Mouse (Mus musculus) large intestine, adult 2 months (tissue): ENCODE measurements around the gene Upf3a. TPM values are rescaled to one million over a fixed set of nuclear protein-coding genes. Genes with fewer than 3 reads are reported as not detected.
"Not testable (repeated sequence)": the region's sequence is repeated elsewhere in the genome, so short reads cannot be mapped to it uniquely, and the experiment has no call there.

Source experiments
- DNase-seq: peaks from one replicate; pipeline ENCODE4 v3.0.0-alpha.2; 2012; ENCODE audit warnings: low read depth, low spot score
- WGBS: fragments of 180-500 bp; shearing (Covaris S2); methylation state at CpG from one replicate; pipeline ENCODE4 v1.1.7; 2018; 5-methylcytosine and 5-hydroxymethylcytosine counted together
- polyA plus RNA-seq: library from polyadenylated mRNA; depleted of rRNA; stranded (reverse); fragments of >200 nt; gene quantifications from 2 replicates; pipeline ENCODE4 v1.2.3, GENCODE M21; 2012; rRNA removed

The Upf3a gene
- 5.4 and 7.0 TPM in 2 replicates for polyA plus RNA-seq

DNA sequence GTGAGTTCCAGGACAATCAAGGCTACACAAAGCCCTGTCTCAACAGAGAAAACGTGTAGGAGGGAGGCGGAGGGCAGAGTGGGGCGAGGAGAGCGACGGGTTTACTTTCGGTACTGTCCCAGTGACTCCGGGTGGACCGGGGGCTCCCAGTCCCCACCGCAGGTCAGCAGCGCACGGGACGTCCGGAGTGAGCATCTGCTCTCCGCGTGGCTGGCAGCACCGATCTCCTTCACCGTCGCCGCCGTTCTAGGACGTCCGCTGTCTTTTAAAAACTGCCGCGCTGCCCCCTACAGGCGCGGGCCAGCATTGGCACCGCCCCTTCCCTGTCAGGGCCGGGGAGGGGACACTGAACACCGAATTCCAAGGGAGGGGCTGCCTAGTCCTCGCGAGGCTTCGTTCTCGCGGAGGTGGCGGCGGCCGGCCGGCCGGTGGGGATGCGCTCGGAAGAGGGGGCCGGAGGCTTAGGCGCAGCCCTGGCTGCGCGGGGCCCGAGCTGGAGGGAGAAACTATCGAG, at the start of gene Upf3a:
TSS of gene Upf3a (plus strand) at position 366 of the 514 bp plus-strand sequence.
- DNase-seq: peak; percentile 79
- WGBS: 1% methylated on average over 47 of the region's 47 CpGs

DNA sequence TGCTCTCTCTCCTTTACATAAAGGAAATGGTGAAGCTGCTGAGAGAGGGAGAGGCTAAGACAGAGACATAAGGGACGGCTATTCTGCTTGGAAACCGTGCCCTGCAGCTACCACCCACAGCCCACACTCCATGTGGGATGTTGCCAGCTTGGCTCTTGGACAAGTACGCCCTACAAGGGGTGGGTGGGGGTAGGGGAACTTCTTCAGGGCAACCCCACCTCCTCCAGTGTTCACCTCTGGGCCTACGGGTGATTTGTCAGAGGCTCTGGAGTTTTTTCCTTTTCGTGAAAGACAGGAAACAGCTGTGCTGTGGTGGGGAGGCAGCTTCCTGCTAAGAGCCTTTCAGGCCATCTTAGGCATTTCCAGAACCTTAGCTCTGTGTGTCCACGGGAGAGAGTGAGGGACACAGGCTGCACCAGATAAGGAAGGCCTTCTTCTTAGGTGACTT, 45.1 kb upstream of the Upf3a start:
- WGBS: 42% methylated on average over 6 of the region's 6 CpGs
- DNase-seq: no peak

DNA sequence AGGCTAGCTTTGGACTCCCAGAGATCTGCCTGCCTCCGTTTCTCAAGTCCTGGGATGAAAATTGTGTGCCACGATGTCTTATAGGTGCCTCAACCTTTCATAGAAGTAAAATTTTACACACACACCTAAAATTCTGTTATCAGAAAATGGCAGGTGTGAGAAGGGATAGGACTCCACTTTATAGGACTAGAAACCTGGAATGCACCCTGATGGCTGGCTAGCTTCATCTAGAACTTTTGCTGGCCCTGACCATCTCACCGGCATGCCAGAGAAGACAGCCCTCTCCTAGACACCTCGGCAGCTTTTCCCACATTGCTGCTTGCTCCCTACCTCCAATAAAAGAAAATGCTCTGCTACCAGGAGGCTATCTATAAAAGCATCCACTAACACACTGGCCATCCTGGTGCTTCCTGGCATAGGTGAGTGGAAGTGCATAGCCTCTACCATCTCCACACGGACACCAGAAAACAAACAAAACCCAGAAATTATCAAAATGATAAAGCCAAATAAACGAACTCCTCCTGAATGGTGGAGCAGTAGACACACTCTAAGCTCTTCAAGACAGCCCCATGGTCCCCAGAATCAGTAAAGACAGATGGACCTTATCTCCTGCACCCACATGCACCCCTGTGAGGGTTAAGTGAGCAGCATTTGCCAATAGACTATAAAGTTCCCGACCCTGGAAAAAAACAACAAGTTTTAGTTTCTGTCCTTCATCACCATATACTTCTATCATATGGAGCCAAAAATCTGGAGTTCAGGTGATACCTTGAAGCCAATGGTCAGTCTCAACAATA, 44.4 kb upstream of the Upf3a start:
- WGBS: 66% methylated on average over 7 of the region's 7 CpGs
- DNase-seq: no peak

DNA sequence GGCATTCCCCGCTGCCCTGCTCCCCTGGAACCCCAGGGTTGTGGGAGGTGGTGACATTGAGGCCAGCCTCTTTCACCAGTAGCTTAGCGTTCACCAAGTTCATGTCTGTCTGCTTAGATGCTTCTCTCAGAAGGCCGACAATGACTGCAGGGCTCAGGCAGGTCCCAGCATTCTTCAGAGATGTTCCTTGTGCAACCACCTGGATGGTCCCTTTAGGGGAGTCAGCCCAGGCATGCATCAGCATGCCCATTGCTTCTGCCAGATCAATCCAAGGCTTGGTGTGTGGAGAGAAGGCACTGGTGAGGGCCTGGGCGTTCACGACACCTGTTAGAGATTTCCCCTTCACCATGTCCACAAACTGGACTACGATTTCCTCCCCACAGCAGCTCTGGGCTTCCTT, 39.2 kb upstream of the Upf3a start:
- DNase-seq: not testable (repeated sequence)
- 85% methylated on average over 6 of the region's 6 CpGs for WGBS

DNA sequence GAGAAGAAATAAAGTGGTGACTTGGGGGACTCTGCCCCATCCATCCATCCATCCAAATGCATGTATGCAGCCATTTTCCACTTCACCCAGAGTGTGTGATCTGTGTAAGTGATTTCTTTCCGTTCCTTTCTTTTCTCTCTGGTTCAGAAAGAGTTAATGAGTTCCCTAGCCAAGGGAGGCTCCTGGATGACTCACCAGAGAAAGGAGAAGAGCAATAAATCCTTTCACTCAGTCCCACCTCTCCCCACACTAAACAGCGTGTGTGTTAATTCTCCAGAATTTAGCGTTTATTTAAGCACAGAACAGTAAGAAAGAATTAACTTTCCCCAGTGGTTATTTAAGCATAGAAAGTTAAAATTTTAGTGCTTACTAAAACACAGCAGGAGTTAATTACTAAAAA, 37.8 kb upstream of the Upf3a start:
- DNase-seq: no peak
- WGBS: 8% methylated on average over 3 of the region's 3 CpGs

DNA sequence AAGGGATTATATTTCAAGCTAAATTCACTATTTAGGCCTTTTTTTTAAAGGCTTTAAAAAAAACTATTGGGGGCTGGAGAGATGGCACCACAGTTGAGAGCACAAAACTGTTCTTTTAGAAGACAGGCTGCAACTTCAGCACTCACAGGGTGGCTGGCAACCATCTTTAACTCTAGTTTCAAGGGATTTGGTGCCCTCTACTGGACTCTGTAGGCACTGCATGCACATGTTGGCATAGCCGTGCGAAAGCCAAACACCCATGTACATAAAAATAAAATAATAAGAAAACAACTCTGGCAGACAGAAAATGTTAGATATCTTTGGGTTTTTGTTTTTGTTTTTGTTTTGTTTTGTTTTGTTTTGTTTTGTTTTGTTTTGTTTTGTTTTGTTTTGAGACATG, 31.7 kb upstream of the Upf3a start:
- no peak for DNase-seq
- 12% methylated on average over 2 of the region's 2 CpGs for WGBS

DNA sequence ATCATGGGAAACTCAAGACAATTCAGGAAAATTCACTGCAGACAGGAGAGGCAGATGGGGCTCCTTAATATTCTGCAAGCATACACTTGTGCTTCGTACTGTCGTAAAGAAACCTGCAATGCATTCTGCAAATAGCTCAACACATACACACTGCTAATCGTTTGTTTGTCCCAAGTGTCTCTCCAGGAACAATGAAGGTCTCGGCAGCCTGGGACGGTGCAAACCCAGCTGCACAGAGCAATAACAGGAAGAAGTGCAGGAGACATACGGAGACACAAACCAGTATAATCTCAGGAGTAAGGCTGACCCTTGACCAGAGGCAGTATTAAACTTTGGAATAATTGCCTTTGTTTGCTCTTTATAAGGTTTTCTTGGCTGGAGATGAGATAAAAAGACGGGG, 28.9 kb upstream of the Upf3a start:
- 12% methylated on average over 7 of the region's 7 CpGs for WGBS
- no peak for DNase-seq

DNA sequence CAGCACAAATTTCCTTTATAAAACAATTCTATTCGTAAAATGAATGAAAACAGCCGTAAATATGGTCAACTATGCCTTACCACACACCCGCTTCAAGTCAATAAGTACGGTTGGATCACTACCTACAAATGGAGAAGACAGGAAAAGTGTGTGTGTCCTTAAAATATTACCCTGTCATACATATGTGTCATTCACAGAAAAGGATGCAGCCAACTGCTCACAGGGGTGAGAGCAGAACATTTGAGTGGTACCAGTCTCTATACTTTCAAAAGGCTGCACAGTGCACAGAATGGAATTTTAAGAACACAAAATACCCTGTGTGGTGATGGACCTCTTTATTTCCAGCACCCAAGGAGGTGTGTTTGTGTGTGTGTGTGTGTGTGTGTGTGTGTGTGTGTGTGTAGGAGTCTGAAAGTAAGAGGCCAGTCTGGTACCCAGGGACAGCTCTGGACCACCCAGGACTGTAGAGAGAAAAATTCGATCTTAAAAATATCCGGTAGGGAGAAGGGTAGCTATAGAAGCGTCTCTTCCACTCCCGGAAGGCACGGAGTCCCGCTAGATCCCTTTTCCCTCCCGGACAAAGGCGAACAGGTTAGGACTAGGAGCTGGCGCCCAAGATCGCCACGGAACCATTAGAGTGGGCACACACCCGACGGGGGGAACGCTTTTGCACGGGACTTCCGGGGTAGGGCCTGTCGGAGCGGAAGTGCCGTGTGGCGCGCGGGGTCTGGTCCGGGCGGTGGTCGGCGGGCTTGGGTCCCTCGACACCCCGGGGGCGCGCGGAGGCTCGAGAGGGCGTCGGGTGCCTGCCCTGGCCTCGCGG, 28.2 kb upstream of the Upf3a start, which contains the start of gene Cdc16:
TSS of gene Cdc16 (plus strand) at position 695 of the 823 bp plus-strand sequence.
- no peak for DNase-seq
- WGBS: 2% methylated on average over 40 of the region's 40 CpGs

DNA sequence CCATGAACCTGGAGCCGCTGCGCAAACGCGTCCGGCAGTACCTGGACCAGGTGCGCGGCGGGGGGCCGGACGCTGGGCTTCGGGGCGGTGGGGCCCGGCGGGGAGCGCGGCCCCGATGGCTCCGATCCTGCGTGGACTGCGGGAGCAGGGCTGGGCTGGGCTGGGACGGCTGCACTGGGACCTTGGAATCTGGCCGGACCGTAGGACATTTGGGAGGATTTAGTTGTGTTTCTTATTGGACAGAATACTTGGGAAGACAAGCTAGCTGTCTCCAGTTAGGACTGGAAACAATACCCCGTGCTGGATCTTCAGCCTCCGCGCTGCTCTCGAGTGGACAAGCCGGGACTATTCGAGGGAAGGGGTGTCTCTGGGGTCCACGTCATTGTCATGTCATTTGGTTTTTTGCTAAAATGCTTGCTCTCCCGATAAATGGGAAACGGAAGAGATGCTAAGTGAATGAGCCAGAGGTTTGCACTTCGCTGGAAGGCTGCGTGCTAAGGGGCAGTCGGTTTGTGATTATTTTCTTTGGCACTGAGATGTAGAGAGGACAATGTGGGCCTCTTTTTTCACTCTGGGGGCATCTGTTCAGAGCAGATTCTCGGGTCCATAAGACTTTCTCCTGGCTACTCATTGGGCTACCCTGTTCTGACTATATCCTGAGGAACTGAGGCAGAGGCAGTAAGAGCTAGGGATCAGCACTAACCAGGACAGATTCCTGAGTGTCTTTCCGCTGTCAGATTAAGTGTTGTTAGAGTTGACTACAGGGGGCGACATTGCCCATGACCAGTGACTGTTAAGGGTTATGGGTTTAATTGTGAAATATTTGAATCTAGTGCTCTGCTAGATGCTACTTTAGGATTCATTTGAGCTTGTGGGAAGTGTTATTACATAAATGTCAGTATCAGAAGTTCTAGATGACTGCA, 27.3 kb upstream of the Upf3a start:
- DNase-seq: no peak
- WGBS: under 1% methylated on average over 38 of the region's 38 CpGs

DNA sequence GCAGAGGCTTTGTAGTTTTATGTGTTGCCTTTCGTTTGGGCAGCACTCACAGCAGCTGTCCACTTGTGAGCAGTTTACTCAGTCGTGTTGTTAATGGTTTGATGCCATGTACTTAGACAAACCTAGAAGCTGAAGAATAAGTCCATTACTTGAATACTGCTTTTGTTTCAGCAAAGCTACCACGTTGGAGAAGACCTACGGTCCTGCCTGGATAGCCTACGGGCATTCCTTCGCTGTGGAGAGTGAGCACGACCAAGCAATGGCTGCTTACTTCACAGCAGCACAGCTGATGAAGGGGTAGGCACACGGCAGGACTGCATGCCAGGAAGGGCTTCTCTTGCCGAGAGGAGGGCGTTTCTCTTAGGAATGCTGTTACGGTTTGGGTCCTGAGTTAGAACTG, 16.2 kb upstream of the Upf3a start:
- WGBS: 83% methylated on average over 11 of the region's 11 CpGs
- DNase-seq: no peak

DNA sequence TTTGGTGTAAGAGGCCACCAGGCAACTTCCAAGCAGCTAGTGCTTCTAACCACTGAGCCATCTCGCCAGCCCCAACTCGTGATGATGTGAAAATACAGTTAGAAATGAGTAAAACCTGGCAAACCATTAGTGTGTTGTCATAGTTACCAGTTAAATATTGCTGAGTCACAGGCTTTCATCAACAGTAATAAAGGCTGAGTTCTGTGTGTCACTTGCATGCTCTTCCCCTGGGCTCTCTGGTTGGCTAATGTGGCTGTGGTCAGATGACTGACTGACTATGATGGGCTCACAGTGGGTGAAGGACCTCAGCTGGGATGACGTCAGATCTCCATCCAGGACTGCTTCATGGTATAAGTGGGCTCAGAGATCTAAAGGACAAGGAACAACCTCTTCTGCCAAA, 4.9 kb upstream of the Upf3a start:
- DNase-seq: no peak
- 60% methylated on average over 3 of the region's 3 CpGs for WGBS

DNA sequence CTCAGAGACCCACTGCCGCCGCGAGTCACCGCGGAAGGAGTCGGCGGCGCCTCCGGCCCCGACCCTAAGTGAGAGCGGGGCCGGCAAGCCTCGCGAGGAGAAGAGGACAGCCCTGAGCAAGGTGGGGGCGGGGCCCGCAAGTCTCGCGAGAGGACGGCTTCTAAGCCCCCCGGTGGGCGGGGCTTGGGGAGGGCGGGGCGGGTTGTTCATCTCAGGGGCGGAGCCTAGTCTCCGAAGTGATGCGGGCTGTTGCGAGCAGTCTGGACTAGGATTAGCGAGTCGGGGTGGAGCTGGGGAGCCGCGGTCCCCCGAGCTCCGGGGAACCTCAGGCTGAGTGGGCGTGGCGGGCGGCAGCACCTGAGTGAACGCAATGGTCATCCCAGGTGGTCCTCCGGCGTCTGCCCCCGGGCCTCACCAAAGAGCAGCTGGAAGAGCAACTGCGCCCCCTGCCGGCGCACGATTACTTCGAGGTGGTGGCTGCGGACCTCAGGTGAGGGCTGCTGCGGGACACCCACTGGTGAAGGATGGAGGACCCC, 417 bp downstream of the Upf3a start:
- peak; percentile 81 for DNase-seq
- under 1% methylated on average over 43 of the region's 47 CpGs for WGBS

DNA sequence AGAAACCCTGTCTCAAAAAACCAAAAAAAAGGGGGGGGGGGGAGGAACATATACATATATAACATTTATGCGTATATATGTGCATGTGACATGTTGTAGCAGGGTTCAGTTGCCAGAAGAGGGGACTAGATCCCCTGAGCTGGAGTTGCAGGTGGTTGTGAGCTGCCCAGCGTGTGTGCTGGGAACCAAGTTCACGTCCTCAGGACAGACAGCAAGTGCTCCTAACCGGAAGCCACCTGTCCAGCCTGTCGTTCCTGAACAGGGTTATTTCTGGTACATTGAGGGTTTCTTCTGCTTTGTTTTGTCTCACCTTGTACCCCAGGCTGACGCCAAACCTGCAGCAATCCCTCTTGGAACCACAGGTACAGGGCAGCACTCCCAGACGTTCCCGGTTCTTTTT, 4.2 kb downstream of the Upf3a start:
- no peak for DNase-seq
- 95% methylated on average over 8 of the region's 8 CpGs for WGBS

DNA sequence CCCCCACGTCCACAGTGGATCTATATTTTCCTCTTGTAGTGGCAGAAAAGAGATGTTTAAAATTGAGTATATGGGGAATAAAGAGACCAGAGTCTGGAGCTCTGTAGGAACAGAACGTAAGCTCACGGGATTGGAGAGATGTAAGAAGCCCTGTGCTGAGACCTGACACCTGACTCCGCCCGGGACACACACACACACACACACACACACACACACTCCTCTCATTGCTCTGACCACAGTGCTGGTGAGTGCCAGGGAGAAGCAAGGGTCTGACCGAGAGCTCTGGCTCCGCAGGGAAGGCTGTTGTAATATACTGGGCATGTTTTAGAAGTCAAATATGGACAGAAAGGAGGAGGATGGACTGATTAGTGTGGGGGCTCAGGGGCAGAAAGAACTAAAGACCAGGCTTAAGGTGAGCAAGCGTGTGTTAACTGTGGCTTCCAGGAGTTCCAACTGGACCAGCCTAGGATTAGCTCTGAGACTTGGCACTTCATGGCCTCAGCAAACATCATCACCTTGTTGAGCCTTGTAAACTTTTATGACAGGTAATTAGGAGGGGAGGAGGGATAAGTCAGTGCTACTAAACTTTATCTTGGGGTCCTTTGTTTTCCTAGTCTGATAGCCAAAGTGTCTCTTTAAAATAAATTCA, 7.8 kb downstream of the Upf3a start:
- WGBS: 39% methylated on average over 8 of the region's 8 CpGs

DNA sequence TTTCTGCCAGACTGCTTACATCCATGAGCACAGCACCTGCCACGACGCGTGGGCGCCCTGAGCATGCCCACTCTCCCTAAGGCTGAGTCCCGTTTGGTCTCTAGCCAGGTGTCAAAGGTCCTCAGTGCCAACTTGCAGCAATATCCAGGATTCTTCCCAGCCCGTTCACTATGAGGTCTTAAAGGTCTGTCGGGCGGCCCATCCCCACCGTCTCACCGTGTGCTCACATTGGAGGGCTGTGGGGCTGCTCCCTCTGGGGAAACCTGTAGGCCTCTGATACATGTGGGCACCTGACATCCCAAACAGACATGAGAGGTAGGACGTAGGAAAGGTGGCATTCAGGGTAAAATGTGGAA, 8.3 kb downstream of the Upf3a start:
- WGBS: 43% methylated on average over 11 of the region's 11 CpGs

More for the DNA sequence above, 7.8 kb downstream of the Upf3a start:
- DNase-seq: peak; percentile 81

DNA sequence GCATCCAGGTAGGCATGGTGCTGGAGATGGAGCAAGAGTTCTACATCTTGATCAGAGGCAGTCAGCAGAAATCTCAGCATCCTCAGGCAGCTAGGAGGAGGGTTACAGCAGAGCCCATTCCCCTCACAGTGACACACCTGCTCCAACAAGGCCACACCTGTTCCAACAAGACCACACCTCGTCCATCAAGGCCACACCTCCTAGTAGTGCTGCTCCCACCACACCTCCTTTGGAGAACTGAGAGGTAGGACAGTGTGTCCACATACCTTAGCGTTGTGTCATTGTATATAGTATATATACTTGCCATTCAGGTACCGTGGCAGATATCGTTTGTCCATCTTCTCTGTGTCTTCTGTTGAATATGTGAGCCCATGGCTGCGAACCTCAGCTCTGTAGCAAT, 12.3 kb downstream of the Upf3a start:
- 57% methylated on average over 5 of the region's 5 CpGs for WGBS
- DNase-seq: peak; percentile 43

More for the DNA sequence above, 8.3 kb downstream of the Upf3a start:
- no peak for DNase-seq

DNA sequence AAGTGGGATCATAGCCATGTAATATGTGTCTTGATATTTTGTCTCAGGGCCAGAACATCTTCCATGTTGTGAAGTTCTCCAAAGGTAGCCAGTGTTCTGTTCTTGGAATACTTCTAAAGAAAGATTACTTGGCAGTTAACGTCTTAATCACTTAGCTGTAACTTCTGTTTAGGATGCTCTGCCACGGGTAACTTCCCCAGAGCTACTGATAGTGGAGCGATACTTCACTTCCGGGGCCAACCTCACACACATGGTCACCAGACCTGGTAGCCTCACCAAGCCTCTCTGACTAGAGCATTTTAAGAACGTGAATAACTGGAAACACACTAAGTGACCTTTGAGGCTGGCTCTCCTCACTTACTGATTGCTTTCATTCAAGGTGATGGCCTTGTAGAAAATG, 14.2 kb downstream of the Upf3a start:
- no peak for DNase-seq
- WGBS: 92% methylated on average over 5 of the region's 5 CpGs

DNA sequence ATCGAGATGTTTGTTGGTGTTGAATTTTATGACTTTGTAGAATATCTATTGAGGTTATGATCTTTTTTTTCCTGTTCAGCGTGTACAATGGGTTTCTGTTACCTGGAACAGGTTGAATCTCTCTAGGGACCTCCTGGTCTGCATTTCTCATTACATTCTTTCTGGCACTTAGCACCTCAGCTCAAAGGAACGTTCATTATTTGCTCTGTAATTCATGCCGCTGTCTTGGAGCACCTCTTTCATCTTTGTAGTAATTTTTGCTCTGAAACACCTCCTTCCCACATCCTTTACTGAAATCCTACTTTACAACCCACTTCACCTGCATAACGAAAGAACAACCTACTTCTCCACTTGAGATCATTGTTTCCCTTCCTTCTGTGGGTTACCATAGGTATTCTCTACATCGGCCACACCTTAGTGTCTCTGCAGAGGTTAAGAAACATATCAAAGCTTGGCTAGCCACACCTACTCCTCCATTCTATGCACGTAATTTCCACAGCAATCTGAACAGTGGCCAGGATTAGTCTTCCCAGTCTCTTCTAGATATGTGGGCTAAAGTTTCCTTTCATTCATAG, 43.3 kb downstream of the Upf3a start:
- no peak for DNase-seq
- 38% methylated on average over 7 of the region's 7 CpGs for WGBS
